In genomic region chr2:32083159-32084011, GRCm38 (mm10) we compare ENCODE assay signal across 8 mouse cellular contexts. TPM values are rescaled to one million over a fixed set of nuclear protein-coding genes. Genes with fewer than 3 reads are reported as not detected.
DNase-seq lines count a peak whose midpoint lies in the region; ATAC-seq and TF ChIP-seq lines count a peak whose summit lies in the region.

No protein-coding gene starts in this region.

- peak overlapping the region; percentile 64 for H3K4me3 ChIP-seq in kidney, embryonic 14.5 days (ENCODE audit: low read length)
- H3K4me3 ChIP-seq in bone marrow, adult 2 months (replicated peaks; ENCODE audit: control insufficient read depth, low read depth, low read length) = peak overlapping the region; percentile 69
- H3K4me3 ChIP-seq in forebrain, postnatal 0 days (ENCODE audit: low read depth, low read length) = peak overlapping the region; percentile 63
- H3K4me3 ChIP-seq in lung, embryonic 15.5 days = peak overlapping the region; percentile 56

- TF ChIP-seq POLR2A in bone marrow, adult 2 months (IDR thresholded peaks at IDR 0.05; ENCODE audit: borderline replicate concordance, control insufficient read depth, low read depth, low read length) = peak; percentile 57; the same call in 1 of the 2 replicates

- no peak for DNase-seq in kidney, adult 9 months
- no peak for DNase-seq in forebrain, postnatal 0 days
- DNase-seq in thymus, postnatal 36 days = peak; percentile 86 to 89

- WGBS in kidney, embryonic 14.5 days = 1% methylated on average over 78 of the region's 91 CpGs
- WGBS in bone marrow, adult 2 months = under 1% methylated on average over 91 of the region's 91 CpGs
- WGBS in forebrain, postnatal 0 days = 2% methylated on average over 91 of the region's 91 CpGs
- WGBS in lung, embryonic 15.5 days = under 1% methylated on average over 91 of the region's 91 CpGs

- H3K9ac ChIP-seq in kidney, embryonic 14.5 days (ENCODE audit: low read depth, low read length) = peak overlapping the region; percentile 57
- 0 out of 2 replicates have a peak overlapping the region, but pooled peaks have one; percentile 51 for H3K9ac ChIP-seq in forebrain, postnatal 0 days
- peak overlapping the region; percentile 21; the same call in 1 of the 2 replicates for H3K9ac ChIP-seq in lung, embryonic 15.5 days

- peak; percentile 17; the same call in 1 of the 2 replicates for TF ChIP-seq CTCF in bone marrow, adult 2 months (IDR thresholded peaks at IDR 0.05; ENCODE audit: control insufficient read depth, insufficient read depth, low read length)
- peak; percentile 36; the same call in 1 of the 2 replicates for TF ChIP-seq CTCF in forebrain, postnatal 0 days (IDR thresholded peaks at IDR 0.05; ENCODE audit: low read depth)

- H3K9me3 ChIP-seq in kidney, embryonic 14.5 days (ENCODE audit: control insufficient read depth, low read length) = no peaks in the 10 kb centered on the region
- no peaks in the 10 kb centered on the region for H3K9me3 ChIP-seq in forebrain, postnatal 0 days (ENCODE audit: low read length)
- H3K9me3 ChIP-seq in lung, embryonic 15.5 days = no peaks in the 10 kb centered on the region

- no peak overlapping the region for H3K27ac ChIP-seq in kidney, embryonic 14.5 days (ENCODE audit: low read depth, low read length)
- peak overlapping the region; percentile 91 for H3K27ac ChIP-seq in bone marrow, adult 2 months (ENCODE audit: control insufficient read depth, insufficient read depth, low read depth, low read length, poor library complexity)
- H3K27ac ChIP-seq in forebrain, postnatal 0 days (ENCODE audit: low read depth, low read length) = no peak overlapping the region
- H3K27ac ChIP-seq in lung, embryonic 15.5 days = peak overlapping the region; percentile 2; the same call in 1 of the 2 replicates

- H3K4me2 ChIP-seq in kidney, embryonic 14.5 days (replicated peaks; ENCODE audit: low read depth, low read length) = peak overlapping the region; percentile 100
- peak overlapping the region; percentile 99 for H3K4me2 ChIP-seq in forebrain, postnatal 0 days (ENCODE audit: low read depth)
- peak overlapping the region; percentile 99 for H3K4me2 ChIP-seq in lung, embryonic 15.5 days

- H3K4me1 ChIP-seq in kidney, embryonic 14.5 days (ENCODE audit: control insufficient read depth, insufficient read depth, low read length) = peaks cover 14% of the 10 kb centered on the region
- H3K4me1 ChIP-seq in bone marrow, adult 2 months (ENCODE audit: control insufficient read depth, insufficient read depth, low read length) = peaks cover 14% of the 10 kb centered on the region
- H3K4me1 ChIP-seq in forebrain, postnatal 0 days (ENCODE audit: insufficient read depth) = no peaks in the 10 kb centered on the region
- H3K4me1 ChIP-seq in lung, embryonic 15.5 days = peaks cover 27% of the 10 kb centered on the region

- peak; percentile 40 for ATAC-seq in kidney, embryonic 14.5 days (ENCODE audit: low FRiP score, low TSS enrichment)
- no peak for ATAC-seq in forebrain, postnatal 0 days
- ATAC-seq in inflammation-experienced regulatory T-cells, adult 6 months = peak; percentile 51
- peak; percentile 59; the same call in 1 of the 2 replicates for ATAC-seq in lung, embryonic 15.5 days (ENCODE audit: borderline replicate concordance, extremely low read depth, low FRiP score, low TSS enrichment)
- ATAC-seq in neutrophil, adult 5-6 weeks (ENCODE audit: extremely low read depth, insufficient number of reproducible peaks, low FRiP score, poor library complexity, severe bottlenecking) = 0 out of 2 replicates have a peak, but pooled peaks have one; percentile 3

- H3K36me3 ChIP-seq in kidney, embryonic 14.5 days (ENCODE audit: control insufficient read depth, insufficient read depth, low read length) = no peaks in the 10 kb centered on the region
- H3K36me3 ChIP-seq in forebrain, postnatal 0 days (ENCODE audit: insufficient read depth) = no peaks in the 10 kb centered on the region
- H3K36me3 ChIP-seq in lung, embryonic 15.5 days = no peaks in the 10 kb centered on the region

- peaks cover 52% of the 10 kb centered on the region for H3K27me3 ChIP-seq in kidney, embryonic 14.5 days (ENCODE audit: control insufficient read depth, insufficient read depth, low read length)
- peaks cover 22% of the 10 kb centered on the region for H3K27me3 ChIP-seq in forebrain, postnatal 0 days (ENCODE audit: insufficient read depth, low read length)
- H3K27me3 ChIP-seq in lung, embryonic 15.5 days = peaks cover 57% of the 10 kb centered on the region

RNA-seq across cellular contexts. Expression of gene Fam78a, which starts 1.3 kb away (rescaled TPM):
- polyA plus RNA-seq in kidney, embryonic 14.5 days (2014; fragmentation: Nextera tagmentation; extraction: Ambion mirVana) = 1.2 and 1.7 TPM in 2 replicates
- 11.4 and 12.5 TPM in 2 replicates for polyA plus RNA-seq in bone marrow, adult 2 months (2011; ENCODE audit: insufficient read depth, insufficient read length, low replicate concordance, missing spikeins)
- total RNA-seq in forebrain, postnatal 0 days (2014; rRNA removed) = 0.38 and 0.62 TPM in 2 replicates
- polyA plus RNA-seq in forebrain, postnatal 0 days (2015; fragmentation: Nextera tagmentation; extraction: Ambion mirVana) = 0.38 and 0.39 TPM in 2 replicates
- 10 to 100 TPM; 21.3 to 26.7 (median 22.5) TPM for polyA plus RNA-seq in inflammation-experienced regulatory T-cells, adult 6 months (2017; shearing (Covaris generic))
- polyA plus RNA-seq in lung, embryonic 15.5 days (2015; fragmentation: Nextera tagmentation; extraction: Ambion mirVana) = 4.6 and 5.8 TPM in 2 replicates
- 29.6 and 30.6 TPM in 2 replicates for total RNA-seq in neutrophil, adult 5-6 weeks (2017)

RNA-seq across cellular contexts. Expression of gene Plpp7, which starts 11.9 kb away (rescaled TPM):
- polyA plus RNA-seq in kidney, embryonic 14.5 days (2014; fragmentation: Nextera tagmentation; extraction: Ambion mirVana) = 4.0 and 5.5 TPM in 2 replicates
- not detected in 2 replicates for polyA plus RNA-seq in bone marrow, adult 2 months (2011; ENCODE audit: insufficient read depth, insufficient read length, low replicate concordance, missing spikeins)
- 21.5 and 28.6 TPM in 2 replicates for total RNA-seq in forebrain, postnatal 0 days (2014; rRNA removed)
- polyA plus RNA-seq in forebrain, postnatal 0 days (2015; fragmentation: Nextera tagmentation; extraction: Ambion mirVana) = 23.4 and 24.0 TPM in 2 replicates
- not detected for polyA plus RNA-seq in inflammation-experienced regulatory T-cells, adult 6 months (2017; shearing (Covaris generic))
- polyA plus RNA-seq in lung, embryonic 15.5 days (2015; fragmentation: Nextera tagmentation; extraction: Ambion mirVana) = 3.9 and 4.2 TPM in 2 replicates
- total RNA-seq in neutrophil, adult 5-6 weeks (2017) = 0.37 TPM in 1 of 2 replicates, not detected in the other

Comparison
In these comparisons a context has a peak if more than half of its experiments do, and no peak if none do; other contexts are left out.
1. H3K27ac ChIP-seq: peak in bone marrow, adult 2 months (single experiment) and lung, embryonic 15.5 days (single experiment); none in kidney, embryonic 14.5 days (single experiment) and forebrain, postnatal 0 days (single experiment).
2. DNase-seq: peak in thymus, postnatal 36 days (2 of 2); none in kidney, adult 9 months (single experiment) and forebrain, postnatal 0 days (single experiment).
3. Peak in every context shown above with its lines, with median percentiles within 50 percentile points of each other: H3K4me2 ChIP-seq, H3K4me3 ChIP-seq and H3K9ac ChIP-seq.